ENCODE assay signal across 8 mouse cellular contexts in genomic region chr4:135954241-135954640, GRCm38 (mm10). TPM values are rescaled to one million over a fixed set of nuclear protein-coding genes. Genes with fewer than 3 reads are reported as not detected.
A peak's percentile ranks its signal among the peaks of the same experiment; 100 is the strongest.
DNase-seq lines count a peak whose midpoint lies in the region; ATAC-seq and TF ChIP-seq lines count a peak whose summit lies in the region.

No protein-coding gene starts in this region.

- intact Hi-C loops in left cerebral cortex, postnatal 14 days (cut with DNase I): no loop called here

- H3K9me3 ChIP-seq in hindbrain, embryonic 11.5 days (ENCODE audit: control insufficient read depth, low read length): no peaks in the 10 kb centered on the region
- H3K9me3 ChIP-seq in hindbrain, embryonic 16.5 days (ENCODE audit: control insufficient read depth, low read length): no peaks in the 10 kb centered on the region

- 22% methylated on average over 2 of the region's 2 CpGs for WGBS in hindbrain, embryonic 11.5 days
- WGBS in hindbrain, embryonic 16.5 days: 10% methylated on average over 2 of the region's 2 CpGs
- WGBS in small intestine, adult 2 months: 15% methylated on average over 2 of the region's 2 CpGs

- H3K27ac ChIP-seq in hindbrain, embryonic 11.5 days (ENCODE audit: low read depth, low read length): no peak overlapping the region
- no peak overlapping the region for H3K27ac ChIP-seq in hindbrain, embryonic 16.5 days (ENCODE audit: low read depth, low read length)
- no peak overlapping the region for H3K27ac ChIP-seq in small intestine, adult 2 months (ENCODE audit: insufficient read depth, low read depth, low read length)

- no peak overlapping the region for H3K9ac ChIP-seq in hindbrain, embryonic 11.5 days (ENCODE audit: low read depth, low read length)
- no peak overlapping the region for H3K9ac ChIP-seq in hindbrain, embryonic 16.5 days (ENCODE audit: low read depth, low read length)

- no peak overlapping the region for H3K4me2 ChIP-seq in hindbrain, embryonic 11.5 days (replicated peaks; ENCODE audit: low read depth, low read length)
- H3K4me2 ChIP-seq in hindbrain, embryonic 16.5 days (ENCODE audit: low read length): no peak overlapping the region

- ATAC-seq in hindbrain, embryonic 11.5 days (ENCODE audit: low FRiP score): peak; percentile 69
- no peak for ATAC-seq in hindbrain, embryonic 16.5 days

- H3K36me3 ChIP-seq in hindbrain, embryonic 11.5 days (ENCODE audit: control insufficient read depth, insufficient read depth, low read length): no peaks in the 10 kb centered on the region; the same call in 1 of the 2 replicates
- peaks cover 35% of the 10 kb centered on the region for H3K36me3 ChIP-seq in hindbrain, embryonic 16.5 days (ENCODE audit: control insufficient read depth, insufficient read depth, low read length)
- H3K36me3 ChIP-seq in small intestine, adult 2 months (ENCODE audit: control insufficient read depth, insufficient read depth, low read length): peaks cover 31% of the 10 kb centered on the region

- H3K27me3 ChIP-seq in hindbrain, embryonic 11.5 days (ENCODE audit: control insufficient read depth, insufficient read depth, low read length): no peaks in the 10 kb centered on the region
- H3K27me3 ChIP-seq in hindbrain, embryonic 16.5 days (replicated peaks; ENCODE audit: control insufficient read depth, insufficient read depth, low read length): no peaks in the 10 kb centered on the region
- no peaks in the 10 kb centered on the region for H3K27me3 ChIP-seq in small intestine, adult 2 months (ENCODE audit: control insufficient read depth, insufficient read depth, low read length)

- no peak for TF ChIP-seq POLR2A in small intestine, adult 2 months (IDR thresholded peaks at IDR 0.05; ENCODE audit: low read depth, low read length)

- peak; percentile 88 for DNase-seq in hindbrain, embryonic 11.5 days (ENCODE audit: low spot score)
- peak; percentile 69 for DNase-seq in NIH3T3 (ENCODE audit: low read depth)
- peak; percentile 62 to 79 for DNase-seq in cerebellum, postnatal 4 days (ENCODE audit: low spot score in 2 of 2)
- DNase-seq in gastrocnemius, postnatal 10 days: peak; percentile 77
- peak; percentile 81 for DNase-seq in left cerebral cortex, postnatal 14 days (ENCODE audit: low spot score in 2 of 2)
- peak; percentile 80 for DNase-seq in mesoderm, embryonic 11.5 days (ENCODE audit: low read depth, low spot score)

- H3K4me3 ChIP-seq in hindbrain, embryonic 11.5 days (ENCODE audit: low read depth, low read length): no peak overlapping the region
- H3K4me3 ChIP-seq in hindbrain, embryonic 16.5 days (ENCODE audit: low read length): no peak overlapping the region
- H3K4me3 ChIP-seq in small intestine, adult 2 months (ENCODE audit: low read depth, low read length): no peak overlapping the region

- H3K4me1 ChIP-seq in hindbrain, embryonic 11.5 days (replicated peaks; ENCODE audit: control insufficient read depth, insufficient read depth, low read length): no peaks in the 10 kb centered on the region
- H3K4me1 ChIP-seq in hindbrain, embryonic 16.5 days (ENCODE audit: control insufficient read depth, insufficient read depth, low read depth, low read length): 0 out of 2 replicates have a peak, but pooled peaks cover 3% of the 10 kb centered on the region
- H3K4me1 ChIP-seq in small intestine, adult 2 months (ENCODE audit: control insufficient read depth, insufficient read depth, insufficient read length, low read length): peaks cover 19% of the 10 kb centered on the region

- TF ChIP-seq CTCF in small intestine, adult 2 months (IDR thresholded peaks at IDR 0.05; ENCODE audit: extremely low read depth, insufficient read length, insufficient replicate concordance, low read depth, low read length): peak; percentile 86; the same call in 1 of the 2 replicates

RNA-seq across cellular contexts. Expression of gene Hmgcl, which starts 8.0 kb away (rescaled TPM):
- 54.0 and 60.7 TPM in 2 replicates for polyA plus RNA-seq in hindbrain, embryonic 11.5 days (2014; fragmentation: Nextera tagmentation; extraction: Ambion mirVana)
- 64.7 and 66.8 TPM in 2 replicates for polyA plus RNA-seq in hindbrain, embryonic 16.5 days (2015; fragmentation: Nextera tagmentation; extraction: Ambion mirVana)
- 10 to 100 TPM; 43.7 to 49.2 TPM for total RNA-seq in gastrocnemius, postnatal 10 days (2021)
- 10 to 100 TPM; 28.3 to 30.9 TPM for total RNA-seq in left cerebral cortex, postnatal 14 days (2021)
- polyA plus RNA-seq in small intestine, adult 2 months (2012; rRNA removed): 50.3 and 76.6 TPM in 2 replicates

RNA-seq across cellular contexts. Expression of gene Gale, which starts 9.3 kb away (rescaled TPM):
- 27.9 and 28.1 TPM in 2 replicates for polyA plus RNA-seq in hindbrain, embryonic 11.5 days (2014; fragmentation: Nextera tagmentation; extraction: Ambion mirVana)
- 49.4 and 50.1 TPM in 2 replicates for polyA plus RNA-seq in hindbrain, embryonic 16.5 days (2015; fragmentation: Nextera tagmentation; extraction: Ambion mirVana)
- total RNA-seq in gastrocnemius, postnatal 10 days (2021): 1 to 10 TPM; 2.8 to 4.0 TPM
- total RNA-seq in left cerebral cortex, postnatal 14 days (2021): 10 to 100 TPM; 26.2 to 31.6 TPM
- 116 and 163 TPM in 2 replicates for polyA plus RNA-seq in small intestine, adult 2 months (2012; rRNA removed)

RNA-seq across cellular contexts. Expression of gene Lypla2, which starts 18.2 kb away (rescaled TPM):
- polyA plus RNA-seq in hindbrain, embryonic 11.5 days (2014; fragmentation: Nextera tagmentation; extraction: Ambion mirVana): 143 and 150 TPM in 2 replicates
- 225 and 229 TPM in 2 replicates for polyA plus RNA-seq in hindbrain, embryonic 16.5 days (2015; fragmentation: Nextera tagmentation; extraction: Ambion mirVana)
- 10 to 100 TPM; 31.4 to 35.0 TPM for total RNA-seq in gastrocnemius, postnatal 10 days (2021)
- total RNA-seq in left cerebral cortex, postnatal 14 days (2021): 10 to 100 TPM; 82.2 to 91.6 TPM
- polyA plus RNA-seq in small intestine, adult 2 months (2012; rRNA removed): 79.6 and 166 TPM in 2 replicates

RNA-seq across cellular contexts. Expression of gene Pithd1, which starts 32.8 kb away (rescaled TPM):
- polyA plus RNA-seq in hindbrain, embryonic 11.5 days (2014; fragmentation: Nextera tagmentation; extraction: Ambion mirVana): 60.6 and 62.5 TPM in 2 replicates
- 60.6 and 67.1 TPM in 2 replicates for polyA plus RNA-seq in hindbrain, embryonic 16.5 days (2015; fragmentation: Nextera tagmentation; extraction: Ambion mirVana)
- 10 to 100 TPM; 22.0 to 23.5 TPM for total RNA-seq in gastrocnemius, postnatal 10 days (2021)
- 10 to 100 TPM; 71.5 to 72.5 TPM for total RNA-seq in left cerebral cortex, postnatal 14 days (2021)
- 32.2 and 60.0 TPM in 2 replicates for polyA plus RNA-seq in small intestine, adult 2 months (2012; rRNA removed)

RNA-seq across cellular contexts. Expression of gene Fuca1, which starts 33.7 kb away (rescaled TPM):
- polyA plus RNA-seq in hindbrain, embryonic 11.5 days (2014; fragmentation: Nextera tagmentation; extraction: Ambion mirVana): 44.5 and 50.4 TPM in 2 replicates
- polyA plus RNA-seq in hindbrain, embryonic 16.5 days (2015; fragmentation: Nextera tagmentation; extraction: Ambion mirVana): 74.1 and 78.4 TPM in 2 replicates
- 10 to 100 TPM; 36.1 to 41.4 TPM for total RNA-seq in gastrocnemius, postnatal 10 days (2021)
- 10 to 100 TPM; 34.0 to 39.0 TPM for total RNA-seq in left cerebral cortex, postnatal 14 days (2021)
- 62.8 and 108 TPM in 2 replicates for polyA plus RNA-seq in small intestine, adult 2 months (2012; rRNA removed)
